Mouse (Mus musculus) lung, postnatal 0 days (tissue): ENCODE measurements around the gene Ehbp1.

Experiments used
- CTCF ChIP-seq: IDR thresholded peaks from 2 replicates; pipeline ENCODE4 v1.5.1; 2016; ENCODE audit warnings: antibody characterized with exemption, mild to moderate bottlenecking
- EP300 ChIP-seq: IDR thresholded peaks from 2 replicates; pipeline ENCODE4 v1.6.1; 2016; ENCODE audit warnings: antibody characterized with exemption, mild to moderate bottlenecking, control low read depth

GRCm38 (mm10) chr11:21985118-21985517, 357.0 kb downstream of the Ehbp1 start:
- TF ChIP-seq CTCF (no peak), EP300 (no peak)
